Mouse (Mus musculus) spleen, adult 2 months (tissue): ENCODE measurements around the gene Abcf2.

Experiments
- CTCF ChIP-seq: fragments of 200-500 bp; IDR thresholded peaks from 2 replicates; pipeline ENCODE4 v1.5.1; 2011; ENCODE audit warnings: mild to moderate bottlenecking, inconsistent platforms; ENCODE audit not compliant: insufficient read depth, insufficient read length, insufficient replicate concordance; ENCODE audit errors: extremely low read depth
- POLR2A ChIP-seq: fragments of 200-500 bp; IDR thresholded peaks from 2 replicates; pipeline ENCODE4 v1.6.1; 2011; ENCODE audit warnings: low read depth, low read length, inconsistent platforms

DNA sequence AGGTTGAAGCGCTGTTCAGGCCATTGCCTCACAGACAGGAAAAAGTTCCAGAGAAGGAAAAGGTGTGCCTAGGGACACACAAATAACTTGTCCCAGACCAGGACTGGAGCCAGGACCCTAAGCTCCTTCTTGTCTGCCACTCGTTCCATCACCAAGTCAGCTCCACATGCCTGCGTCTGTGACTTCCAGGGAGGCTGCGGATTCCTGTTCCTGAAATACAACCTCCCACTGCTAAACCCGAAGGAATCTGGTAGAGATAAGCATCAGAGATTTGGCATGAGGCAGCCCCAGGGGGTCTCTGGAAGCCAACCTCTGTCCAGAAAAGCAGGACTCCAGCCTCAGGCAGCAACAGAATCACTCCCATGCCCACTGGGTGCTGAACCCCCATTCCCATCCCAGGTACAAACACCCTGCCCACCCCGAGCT lies 36.1 kb downstream of the Abcf2 start:
- TF ChIP-seq CTCF (no peak), POLR2A (no peak)
